Comparison of ENCODE assay signal across 14 mouse cellular contexts in genomic region chr9:56850128-56850904, GRCm38 (mm10). TPM values are rescaled to one million over a fixed set of nuclear protein-coding genes. Genes with fewer than 3 reads are reported as not detected.
DNase-seq lines count a peak whose midpoint lies in the region; ATAC-seq and TF ChIP-seq lines count a peak whose summit lies in the region.
"Had no signal": no experiment of that assay in that cellular context is flagged by ENCODE, and none has a peak within 500 bp of the region (broad histone marks: within the 10 kb centered on the region; RNA-seq: fewer than 3 reads in every experiment).

No protein-coding gene starts in this region.

- H3K27ac ChIP-seq in intestine, embryonic 15.5 days = no peak overlapping the region
- no peak overlapping the region for H3K27ac ChIP-seq in intestine, postnatal 0 days (ENCODE audit: low read depth, low read length)
- no peak overlapping the region for H3K27ac ChIP-seq in lung, embryonic 15.5 days
- H3K27ac ChIP-seq: hindbrain, embryonic 12.5 days; midbrain, embryonic 10.5 days had no signal

- no peak overlapping the region for H3K4me3 ChIP-seq in intestine, embryonic 15.5 days (replicated peaks)
- H3K4me3 ChIP-seq in intestine, postnatal 0 days (ENCODE audit: low read depth, low read length) = no peak overlapping the region
- no peak overlapping the region for H3K4me3 ChIP-seq in C2C12 (ENCODE audit: insufficient read depth, poor library complexity, severe bottlenecking)
- H3K4me3 ChIP-seq in lung, embryonic 15.5 days = no peak overlapping the region
- H3K4me3 ChIP-seq: hindbrain, embryonic 12.5 days; midbrain, embryonic 10.5 days had no signal

- H3K79me2 ChIP-seq in C2C12 (ENCODE audit: control insufficient read depth, insufficient read depth) = no peaks in the 10 kb centered on the region

- peak; percentile 27 for DNase-seq in 3T3-L1 (ENCODE audit: low read depth, low spot score)
- no peak for DNase-seq in urinary bladder, adult 2 months (ENCODE audit: low spot score)
- DNase-seq in T-cell, adult 2 months (ENCODE audit: low spot score) = no peak
- DNase-seq: cerebellum, adult 2 months; kidney, adult 9 months; liver; spleen, adult 18-20 months had no signal

- peak overlapping the region; percentile 17; the same call in 1 of the 2 replicates for H3K9ac ChIP-seq in intestine, embryonic 15.5 days
- no peak overlapping the region for H3K9ac ChIP-seq in intestine, postnatal 0 days (ENCODE audit: low read depth, low read length)
- no peak overlapping the region for H3K9ac ChIP-seq in lung, embryonic 15.5 days
- H3K9ac ChIP-seq: hindbrain, embryonic 12.5 days had no signal

- ATAC-seq in intestine, embryonic 15.5 days = no peak
- no peak for ATAC-seq in intestine, postnatal 0 days
- peak; percentile 65 for ATAC-seq in lung, embryonic 15.5 days (ENCODE audit: borderline replicate concordance, extremely low read depth, low FRiP score, low TSS enrichment)

- H3ac ChIP-seq in C2C12 (ENCODE audit: control insufficient read depth, insufficient read length, low read depth) = no peak overlapping the region

- H3K4me2 ChIP-seq in intestine, embryonic 15.5 days (replicated peaks) = no peak overlapping the region
- no peak overlapping the region for H3K4me2 ChIP-seq in intestine, postnatal 0 days (replicated peaks; ENCODE audit: low read depth)
- H3K4me2 ChIP-seq in lung, embryonic 15.5 days = no peak overlapping the region
- H3K4me2 ChIP-seq: hindbrain, embryonic 12.5 days had no signal

- no peaks in the 10 kb centered on the region for H3K79me3 ChIP-seq in C2C12 (ENCODE audit: low read depth)

- no peaks in the 10 kb centered on the region for H3K27me3 ChIP-seq in intestine, embryonic 15.5 days (replicated peaks)
- no peaks in the 10 kb centered on the region for H3K27me3 ChIP-seq in intestine, postnatal 0 days (replicated peaks; ENCODE audit: control insufficient read depth, insufficient read depth, low read length)
- H3K27me3 ChIP-seq in C2C12 (ENCODE audit: control insufficient read depth, insufficient read depth, insufficient read length) = no peaks in the 10 kb centered on the region
- no peaks in the 10 kb centered on the region for H3K27me3 ChIP-seq in lung, embryonic 15.5 days
- H3K27me3 ChIP-seq: hindbrain, embryonic 12.5 days had no signal

- WGBS in intestine, embryonic 15.5 days = 78% methylated on average over 14 of the region's 14 CpGs
- 72% methylated on average over 14 of the region's 14 CpGs for WGBS in intestine, postnatal 0 days
- WGBS in lung, embryonic 15.5 days = 56% methylated on average over 14 of the region's 14 CpGs

- TF ChIP-seq CTCF in intestine, postnatal 0 days (IDR thresholded peaks at IDR 0.05; ENCODE audit: low read depth) = no peak
- no peak for TF ChIP-seq CTCF in C2C12 (IDR thresholded peaks at IDR 0.05; ENCODE audit: control insufficient read depth, insufficient read depth, insufficient read length)

- H3K36me3 ChIP-seq in intestine, embryonic 15.5 days = no peaks in the 10 kb centered on the region
- no peaks in the 10 kb centered on the region for H3K36me3 ChIP-seq in intestine, postnatal 0 days (ENCODE audit: control insufficient read depth, insufficient read depth)
- no peaks in the 10 kb centered on the region for H3K36me3 ChIP-seq in C2C12 (ENCODE audit: control insufficient read depth, insufficient read depth)
- no peaks in the 10 kb centered on the region for H3K36me3 ChIP-seq in lung, embryonic 15.5 days
- H3K36me3 ChIP-seq: hindbrain, embryonic 12.5 days; midbrain, embryonic 10.5 days had no signal

- peaks cover 9% of the 10 kb centered on the region for H3K4me1 ChIP-seq in intestine, embryonic 15.5 days (replicated peaks)
- no peaks in the 10 kb centered on the region for H3K4me1 ChIP-seq in intestine, postnatal 0 days (replicated peaks; ENCODE audit: control insufficient read depth, insufficient read depth, low read length)
- peaks cover 23% of the 10 kb centered on the region for H3K4me1 ChIP-seq in lung, embryonic 15.5 days

- no peaks in the 10 kb centered on the region for H3K9me3 ChIP-seq in intestine, embryonic 15.5 days
- no peaks in the 10 kb centered on the region for H3K9me3 ChIP-seq in intestine, postnatal 0 days (ENCODE audit: control insufficient read depth)
- H3K9me3 ChIP-seq in lung, embryonic 15.5 days = no peaks in the 10 kb centered on the region
- H3K9me3 ChIP-seq: hindbrain, embryonic 12.5 days; midbrain, embryonic 10.5 days had no signal

TF ChIP-seq in C2C12, 6 proteins besides CTCF, POLR2A, EP300 and RAD21:
- no peak for TF ChIP-seq FOSL1 (IDR thresholded peaks at IDR 0.05; ENCODE audit: insufficient read depth, low read length, poor library complexity, severe bottlenecking)
- peak; percentile 5 for TF ChIP-seq CEBPB (IDR thresholded peaks at IDR 0.05; ENCODE audit: low read depth)

RNA-seq across cellular contexts. Expression of gene Odf3l1, which starts 14.2 kb away (rescaled TPM):
- 1.2 and 1.3 TPM in 2 replicates for polyA plus RNA-seq in intestine, embryonic 15.5 days (2015; fragmentation: Nextera tagmentation; extraction: Ambion mirVana)
- polyA plus RNA-seq in intestine, postnatal 0 days (2015; fragmentation: Nextera tagmentation; extraction: Ambion mirVana) = 0.70 and 0.97 TPM in 2 replicates
- 0.04 TPM for polyA plus RNA-seq in C2C12 (2012; fragmentation: generic; extraction: Trizol)
- 0.60 and 0.72 TPM in 2 replicates for polyA plus RNA-seq in lung, embryonic 15.5 days (2015; fragmentation: Nextera tagmentation; extraction: Ambion mirVana)
- 0.96 and 1.1 TPM in 2 replicates for polyA plus RNA-seq in urinary bladder, adult 2 months (2012; rRNA removed)
- polyA plus RNA-seq: forebrain, embryonic 11.5 days; midbrain, embryonic 10.5 days had no signal

RNA-seq across cellular contexts. Expression of gene Cspg4, which starts 14.5 kb away (rescaled TPM):
- 19.0 and 20.1 TPM in 2 replicates for polyA plus RNA-seq in intestine, embryonic 15.5 days (2015; fragmentation: Nextera tagmentation; extraction: Ambion mirVana)
- 8.2 and 8.5 TPM in 2 replicates for polyA plus RNA-seq in intestine, postnatal 0 days (2015; fragmentation: Nextera tagmentation; extraction: Ambion mirVana)
- polyA plus RNA-seq in C2C12 (2012; fragmentation: generic; extraction: Trizol) = 42.8 TPM
- 17.8 and 21.1 TPM in 2 replicates for polyA plus RNA-seq in lung, embryonic 15.5 days (2015; fragmentation: Nextera tagmentation; extraction: Ambion mirVana)
- polyA plus RNA-seq in urinary bladder, adult 2 months (2012; rRNA removed) = 27.7 and 39.1 TPM in 2 replicates

RNA-seq across cellular contexts. Expression of gene Lingo1, which starts 54.0 kb away (rescaled TPM):
- 2.0 and 2.2 TPM in 2 replicates for polyA plus RNA-seq in intestine, embryonic 15.5 days (2015; fragmentation: Nextera tagmentation; extraction: Ambion mirVana)
- 0.72 and 0.98 TPM in 2 replicates for polyA plus RNA-seq in intestine, postnatal 0 days (2015; fragmentation: Nextera tagmentation; extraction: Ambion mirVana)
- 0.37 TPM for polyA plus RNA-seq in C2C12 (2012; fragmentation: generic; extraction: Trizol)
- polyA plus RNA-seq in lung, embryonic 15.5 days (2015; fragmentation: Nextera tagmentation; extraction: Ambion mirVana) = 4.1 and 4.3 TPM in 2 replicates
- polyA plus RNA-seq in urinary bladder, adult 2 months (2012; rRNA removed) = 3.0 and 3.8 TPM in 2 replicates
